Mouse (Mus musculus) spleen, postnatal 36 days (tissue): ENCODE data around the gene Ccdc97.

Experiments
- DNase-seq, 2 experiments: peaks; one replicate each; pipeline ENCODE4 v3.0.0; 2022; ENCODE audit warnings: low spot score in 2 of 2, mixed read lengths in 1 of 2

Ccdc97 gene

DNA sequence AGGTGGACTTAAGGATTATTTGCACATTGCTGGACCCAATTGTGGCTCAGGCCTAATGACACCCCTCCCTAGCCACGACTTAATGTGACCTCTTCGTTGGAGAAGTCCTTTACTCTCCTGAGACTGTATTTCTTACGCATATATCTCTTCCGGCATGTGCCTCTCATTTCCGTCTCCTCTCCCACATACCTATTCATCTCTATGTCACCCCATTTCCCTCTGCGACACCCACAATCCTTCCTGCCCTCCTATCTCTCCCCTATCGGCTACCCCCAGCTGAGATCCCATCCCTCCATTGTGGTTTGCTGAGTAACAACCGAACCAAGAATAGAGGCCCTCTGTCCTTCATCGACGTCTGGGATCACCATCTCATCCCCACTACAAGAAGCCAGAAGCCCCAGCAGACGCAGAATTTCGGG lies 29.3 kb downstream of the Ccdc97 start:
- no peak for DNase-seq

DNA sequence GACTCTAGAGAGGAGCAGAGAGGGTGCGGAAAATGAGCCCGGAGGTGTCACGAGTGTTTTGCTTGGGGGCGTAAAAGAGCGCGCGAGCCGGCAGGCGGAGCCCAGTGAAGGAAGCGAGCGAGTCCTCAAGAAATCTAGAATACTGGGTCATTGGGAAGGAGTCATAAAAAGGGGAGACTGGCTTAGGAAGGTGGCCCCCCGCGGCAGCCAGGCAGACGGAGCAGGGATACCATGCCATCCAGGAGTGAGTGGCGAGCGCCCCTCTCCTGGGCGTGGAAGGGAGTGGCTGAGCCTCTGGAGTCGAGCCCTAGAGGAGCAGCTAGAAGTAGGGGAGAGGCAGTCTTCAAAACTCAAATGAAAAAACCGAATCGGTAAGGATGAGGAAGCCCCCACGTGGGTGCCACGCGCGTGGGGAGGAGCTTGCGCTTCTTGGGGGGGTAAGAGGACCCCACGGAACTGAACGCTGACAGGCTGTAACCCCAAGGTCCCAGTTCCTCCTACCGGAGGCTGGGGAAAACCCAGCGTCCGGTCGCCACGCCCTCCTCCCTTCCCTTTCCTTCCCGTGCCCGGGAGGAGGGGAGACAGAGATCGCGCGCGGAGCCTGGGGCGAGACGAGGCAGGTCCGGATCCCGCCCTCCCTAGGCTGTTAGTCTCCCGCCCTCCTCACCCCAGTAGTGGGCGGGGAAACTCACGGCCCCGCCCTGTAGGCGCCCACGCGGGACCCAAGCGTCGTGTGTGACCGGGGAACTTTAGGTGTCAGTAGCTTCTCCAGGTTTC lies 29.9 kb downstream of the Ccdc97 start:
- peak; percentile 84 to 88 for DNase-seq

DNA sequence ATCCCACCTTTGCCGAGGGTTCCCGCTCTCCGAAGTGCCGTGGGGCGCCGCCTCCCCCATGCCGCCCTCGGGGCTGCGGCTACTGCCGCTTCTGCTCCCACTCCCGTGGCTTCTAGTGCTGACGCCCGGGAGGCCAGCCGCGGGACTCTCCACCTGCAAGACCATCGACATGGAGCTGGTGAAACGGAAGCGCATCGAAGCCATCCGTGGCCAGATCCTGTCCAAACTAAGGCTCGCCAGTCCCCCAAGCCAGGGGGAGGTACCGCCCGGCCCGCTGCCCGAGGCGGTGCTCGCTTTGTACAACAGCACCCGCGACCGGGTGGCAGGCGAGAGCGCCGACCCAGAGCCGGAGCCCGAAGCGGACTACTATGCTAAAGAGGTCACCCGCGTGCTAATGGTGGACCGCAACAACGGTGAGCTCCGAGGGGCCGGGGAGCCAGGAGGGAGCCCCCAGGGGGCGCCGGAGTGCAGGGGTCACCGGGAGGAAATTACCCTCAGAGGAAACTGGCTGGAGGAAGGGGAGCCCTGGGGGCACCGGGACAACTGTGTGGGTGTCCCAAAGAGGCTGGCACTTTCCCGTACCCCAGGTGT lies 31.0 kb downstream of the Ccdc97 start:
- peak; percentile 78 to 83 for DNase-seq

- peak; percentile 91 for DNase-seq
These were observed 32.0 kb downstream of the Ccdc97 start, which contains the start of gene Tgfb1 for GRCm38 (mm10) chr7:25686680-25687531. Tgfb1 (plus strand) TSS chr7:25687002.

DNA sequence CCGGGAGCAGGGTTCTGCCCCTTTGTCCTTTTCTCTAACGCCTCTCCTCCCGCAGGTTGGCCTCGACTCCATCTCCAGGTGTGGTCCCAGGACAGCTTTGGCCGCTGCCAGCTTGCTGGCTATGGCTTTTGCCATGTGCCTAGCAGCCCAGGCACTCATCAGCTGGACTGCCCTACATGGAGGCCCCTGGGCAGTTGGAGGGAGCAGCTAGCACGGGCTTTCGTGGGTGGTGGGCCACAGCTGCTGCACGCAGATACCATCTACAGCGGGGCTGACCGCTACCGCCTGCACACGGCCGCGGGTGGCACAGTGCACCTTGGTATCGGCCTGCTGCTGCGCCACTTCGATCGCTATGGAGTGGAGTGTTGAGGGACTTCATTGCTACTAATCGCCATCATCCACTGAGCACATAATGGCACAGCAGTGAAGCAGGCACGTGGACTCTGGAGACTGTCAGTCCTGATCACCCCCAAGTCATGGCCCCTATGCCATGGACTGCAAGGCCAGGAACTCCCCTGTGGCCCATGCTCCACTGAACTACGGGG lies 32.9 kb downstream of the Ccdc97 start:
- DNase-seq = no peak

- no peak for DNase-seq
These were observed 34.2 kb downstream of the Ccdc97 start for GRCm38 (mm10) chr7:25684659-25685058.

DNA sequence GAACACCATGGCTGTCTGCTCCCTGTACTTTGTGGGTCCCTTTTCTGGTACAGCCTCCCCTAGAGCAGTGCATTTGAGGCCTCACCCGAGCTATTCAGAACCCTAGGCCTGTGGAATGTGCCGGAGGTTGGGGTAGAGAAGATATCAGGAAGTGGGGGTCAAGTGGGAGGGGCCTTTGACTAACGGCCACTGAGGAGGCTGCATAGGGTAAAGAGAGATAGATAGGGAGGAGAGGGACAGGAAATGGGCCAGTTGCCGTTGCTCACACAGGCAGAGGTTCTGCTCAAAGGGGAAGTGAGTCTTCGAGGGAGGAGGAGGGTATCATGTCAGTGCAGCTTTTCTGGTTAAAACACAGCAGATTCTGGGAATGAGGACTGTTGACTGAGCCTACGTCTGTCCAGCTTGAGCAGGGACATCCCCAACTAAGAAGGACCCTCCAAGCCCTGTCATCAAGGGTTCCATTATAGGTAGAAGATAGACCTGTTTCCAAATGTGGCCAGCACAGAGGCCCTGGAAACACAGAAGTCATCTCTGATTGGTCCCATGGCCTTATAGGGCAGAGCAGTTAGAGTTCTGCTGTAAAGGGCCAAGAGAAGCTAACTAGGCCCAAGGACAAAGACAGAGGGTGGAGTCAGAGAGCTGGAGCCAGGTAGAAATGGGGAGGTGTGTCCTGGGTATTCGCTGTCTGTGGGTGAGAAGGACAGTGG lies 35.3 kb downstream of the Ccdc97 start:
- DNase-seq = peak; percentile 85 to 89

- DNase-seq = peak; percentile 32 to 50
These were observed 37.3 kb downstream of the Ccdc97 start for GRCm38 (mm10) chr7:25681341-25682231.

- peak; percentile 97 to 99 for DNase-seq
These were observed 38.2 kb downstream of the Ccdc97 start, which contains the start of gene B9d2 for GRCm38 (mm10) chr7:25680514-25681258. B9d2 (plus strand) TSS chr7:25680780.

GRCm38 (mm10) chr7:25679971-25680370 lies 38.9 kb downstream of the Ccdc97 start:
- DNase-seq = peak in 1 of 2 experiments; percentile 29

- no peak for DNase-seq
These were observed 41.9 kb downstream of the Ccdc97 start for GRCm38 (mm10) chr7:25677013-25677412.

DNA sequence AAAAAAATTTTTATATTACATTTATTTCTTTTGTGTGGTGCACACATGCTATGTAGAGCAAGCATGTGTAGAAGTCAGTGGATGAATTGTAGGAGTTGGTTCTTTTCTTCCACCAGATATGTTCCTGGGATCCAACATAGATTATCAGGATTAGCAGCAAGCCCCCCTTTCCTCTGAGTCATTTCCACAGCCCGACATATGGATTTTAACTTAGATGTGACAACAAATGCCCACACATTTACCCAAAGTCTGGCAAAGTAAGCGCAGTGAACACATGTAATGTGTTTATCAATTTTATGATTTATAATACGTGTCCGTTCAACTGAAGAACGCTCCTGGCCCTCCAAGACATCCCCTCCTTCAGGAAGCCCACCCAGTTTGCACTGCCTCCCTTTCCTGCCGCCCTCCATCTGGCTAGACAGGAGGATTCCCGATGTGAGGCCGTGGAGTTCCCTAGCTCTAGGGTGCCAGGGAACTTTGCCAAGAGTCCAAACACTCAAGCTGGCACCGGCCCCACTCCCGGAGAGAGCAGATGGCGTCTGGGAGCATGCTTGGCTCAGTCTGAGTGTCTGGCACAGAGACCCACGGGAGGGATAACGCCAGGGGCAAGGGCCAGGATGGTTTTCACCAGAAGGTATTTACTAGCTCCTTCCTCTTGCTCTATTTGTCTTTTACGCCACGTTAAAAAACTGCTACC lies 42.7 kb downstream of the Ccdc97 start:
- DNase-seq = no peak

DNA sequence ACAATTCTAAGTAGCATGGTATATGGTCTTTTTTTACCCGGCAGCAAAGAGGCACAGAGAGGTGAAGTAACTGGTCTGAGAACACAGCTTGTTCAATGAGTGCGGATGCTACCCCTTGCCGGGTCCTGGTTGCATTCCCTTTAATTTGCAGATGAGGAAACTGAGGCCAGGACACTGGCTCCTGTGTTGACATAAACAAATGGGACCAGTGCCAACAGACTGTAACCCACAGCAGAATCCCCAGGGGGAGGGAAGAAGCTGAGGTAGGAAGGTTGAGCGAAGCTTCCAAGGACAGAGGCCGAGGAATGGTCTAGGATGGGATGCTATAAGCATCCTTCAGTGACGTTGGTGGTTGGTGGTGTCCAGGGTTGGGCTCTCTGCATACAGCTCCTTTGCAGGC lies 43.5 kb downstream of the Ccdc97 start:
- no peak for DNase-seq

DNA sequence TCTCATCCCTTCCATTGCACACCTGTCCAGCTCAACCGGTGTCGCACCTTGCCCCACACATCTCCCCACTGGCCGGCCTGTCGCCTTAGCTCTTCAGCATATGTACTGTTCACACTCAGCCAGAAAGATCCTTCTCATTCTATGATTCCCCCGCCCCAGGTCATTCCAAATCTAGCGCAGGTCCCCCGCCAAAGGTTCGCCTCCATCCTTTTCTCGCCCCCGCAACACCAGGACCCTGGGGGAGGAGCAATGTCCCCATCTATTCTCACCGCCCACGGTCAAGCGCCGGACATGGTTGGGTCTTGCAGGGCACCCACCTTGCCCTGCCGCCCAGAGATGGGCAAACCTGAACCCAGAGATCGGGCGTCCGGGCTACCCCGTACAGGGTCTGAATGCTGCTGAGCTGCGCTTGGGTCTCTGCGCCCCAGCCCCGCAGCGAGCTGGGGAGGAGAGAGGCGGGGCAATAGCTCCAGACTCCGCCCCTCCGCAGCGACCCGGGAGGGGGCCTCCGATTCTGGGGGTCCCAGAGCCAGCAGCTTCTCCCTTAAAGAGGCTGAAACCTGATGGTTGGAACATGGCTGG lies 44.1 kb downstream of the Ccdc97 start, which contains the start of gene Tmem91:
Gene Tmem91, minus strand, starts transcription at position 448 of the 582 bp plus-strand sequence.
- DNase-seq = no peak

DNA sequence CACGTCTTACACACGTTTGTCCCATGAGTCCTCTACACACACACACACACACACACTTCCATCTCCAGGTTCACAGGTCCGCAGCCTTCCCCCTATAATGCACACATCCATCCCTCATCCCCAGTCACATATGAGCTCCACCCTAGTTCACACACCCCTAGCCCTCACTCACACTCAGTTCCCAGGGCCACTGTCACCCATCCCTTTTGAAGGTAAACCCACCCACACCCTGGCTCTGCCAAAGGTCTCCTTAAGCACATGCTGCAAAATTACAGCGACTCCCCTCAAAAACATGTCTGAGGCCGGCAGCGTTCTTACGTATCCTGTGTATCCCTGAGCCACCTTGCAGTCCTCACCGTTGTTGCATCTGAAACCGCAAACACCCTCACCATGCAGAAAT lies 44.6 kb downstream of the Ccdc97 start:
- DNase-seq = no peak

DNA sequence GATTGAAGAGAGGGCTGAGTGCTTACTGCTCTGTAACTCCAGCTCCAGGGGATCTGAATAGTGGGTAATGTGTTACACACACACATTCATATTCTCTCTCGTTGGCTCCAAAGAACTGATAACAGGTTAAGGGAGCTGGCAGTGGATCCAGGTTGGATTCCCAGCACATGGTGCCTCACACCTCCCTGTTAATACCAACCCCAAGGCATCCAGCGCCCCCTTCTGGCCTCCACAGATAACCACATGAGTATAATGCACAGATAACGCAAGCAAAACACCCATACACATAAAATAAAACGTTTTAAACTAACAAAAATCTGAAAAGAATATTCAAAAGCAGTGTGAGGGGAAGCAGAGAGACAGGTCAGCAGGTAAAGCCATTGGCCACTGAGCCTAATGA lies 46.4 kb downstream of the Ccdc97 start:
- no peak for DNase-seq

DNA sequence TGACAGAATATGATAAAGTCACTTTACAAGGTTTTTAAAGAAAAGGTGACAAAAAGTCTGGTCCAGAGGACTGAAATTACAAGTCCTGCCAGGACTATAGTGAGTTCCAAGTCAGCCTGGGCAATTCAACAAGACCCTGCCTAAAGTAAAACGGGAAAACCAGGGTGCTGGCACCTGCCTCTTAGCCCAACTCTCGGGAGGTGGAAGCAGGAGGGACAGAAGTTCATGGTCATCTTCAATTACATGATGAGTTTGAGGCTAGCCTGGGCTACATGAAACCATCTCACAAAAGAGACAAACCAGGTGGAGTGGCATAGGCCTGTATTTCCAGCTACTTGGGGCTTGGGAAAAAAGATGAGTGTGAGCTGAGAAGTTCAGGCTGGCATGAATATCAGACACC lies 47.2 kb downstream of the Ccdc97 start:
- DNase-seq = no peak

DNA sequence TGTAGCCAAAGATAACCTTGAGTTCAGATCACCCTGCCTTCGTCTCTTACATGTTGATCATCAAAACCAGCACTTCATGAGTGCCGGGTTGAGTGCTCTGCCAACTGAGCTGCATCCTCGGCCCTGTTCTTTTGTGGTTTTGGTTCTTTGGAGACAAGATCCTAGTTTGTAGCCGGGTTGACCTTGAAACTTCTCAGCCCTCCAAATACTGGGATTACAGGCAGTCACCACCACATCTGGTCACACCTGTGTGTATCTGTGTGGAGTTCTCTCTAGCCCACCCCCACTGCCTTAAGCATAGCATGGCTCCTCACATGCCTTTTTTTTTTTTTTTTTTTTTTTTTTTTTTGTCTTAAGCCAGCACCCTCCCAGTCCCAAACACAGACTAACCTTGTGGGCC lies 48.8 kb downstream of the Ccdc97 start:
- DNase-seq = no peak

DNA sequence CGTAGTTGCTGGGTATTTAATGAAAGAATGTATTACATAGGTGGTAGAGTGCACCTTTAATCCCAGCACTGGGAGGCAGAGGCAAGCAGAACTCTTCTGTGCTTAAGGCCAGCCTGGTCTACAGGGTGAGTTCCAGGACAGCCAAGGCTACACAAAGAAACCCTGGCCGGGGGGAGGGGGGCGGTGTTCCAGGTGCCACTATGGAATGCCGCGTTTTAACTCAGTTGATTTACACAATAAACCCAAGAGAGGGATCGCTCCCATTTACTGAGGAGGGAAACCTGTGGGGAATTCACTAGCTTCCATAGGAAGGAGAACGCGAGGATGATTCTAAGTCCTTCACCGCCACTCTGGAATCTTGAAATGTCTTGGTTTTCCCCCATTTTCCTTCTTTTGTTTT lies 49.3 kb downstream of the Ccdc97 start:
- DNase-seq = no peak
